Mouse (Mus musculus): ENCODE measurements around the gene Gm20388. TPM values are rescaled to one million over a fixed set of nuclear protein-coding genes. Genes with fewer than 3 reads are reported as not detected.

The Gm20388 gene
- polyA plus RNA-seq, 1 experiment from 2014 or later, result not detected

DNA sequence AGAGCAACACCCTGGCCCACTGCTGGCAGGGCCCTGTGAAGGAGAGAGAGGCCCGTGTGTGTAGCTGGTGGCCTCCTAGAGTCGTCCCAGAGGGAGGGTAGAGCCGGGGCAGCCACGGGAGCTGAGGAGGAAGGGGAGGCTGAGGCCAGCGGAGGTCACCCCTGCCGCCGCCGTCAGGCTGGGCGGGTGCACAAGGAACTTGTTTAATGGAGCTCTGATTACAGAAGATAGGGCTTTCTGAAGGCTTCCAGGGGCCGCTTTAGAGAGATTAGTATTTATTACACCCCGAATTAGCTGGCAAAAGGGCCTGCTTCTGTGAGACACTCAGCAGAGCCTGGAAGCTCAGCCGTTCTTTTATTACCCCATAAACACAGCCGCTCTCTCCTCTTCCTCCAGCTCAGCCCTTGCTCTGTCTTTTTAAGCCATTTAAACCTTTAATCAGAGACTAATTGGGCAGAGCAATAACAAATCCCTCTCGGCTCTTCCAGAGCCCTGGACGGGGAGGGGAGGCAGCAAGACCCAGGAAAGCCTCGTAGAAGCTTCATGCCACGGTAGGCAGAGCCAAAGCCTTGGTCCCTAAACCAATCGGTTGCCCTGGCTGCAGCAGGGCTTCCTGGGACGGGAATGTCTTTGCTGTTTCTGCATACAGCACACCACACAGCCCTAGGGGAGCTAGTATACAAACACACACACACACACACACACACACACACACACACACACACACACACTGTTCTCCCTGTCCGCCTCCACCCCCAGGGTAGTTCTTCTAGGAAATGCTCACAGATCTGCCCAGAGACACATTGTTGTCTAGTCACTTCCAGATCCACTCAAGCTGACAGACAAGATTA is 1448.7 kb downstream of the Gm20388 start:
- H3K27ac ChIP-seq (replicated peaks in 1 of 2; ENCODE audit: control insufficient read depth in 1 of 2, insufficient read depth in 1 of 2, low read depth in 2 of 2, low read length in 2 of 2), result peak overlapping the region in 1 of 2 experiments; percentile 12; a peak in 1 of 4 replicates
- H3K4me1 ChIP-seq (ENCODE audit: control insufficient read depth in 2 of 2, insufficient read depth in 2 of 2, low read length in 2 of 2), result peaks cover 29 to 30% of the 10 kb centered on the region in 2 experiments
- peak overlapping the region; percentile 31 for H3K9ac ChIP-seq (ENCODE audit: low read length)
- no peak overlapping the region for H3K4me2 ChIP-seq (ENCODE audit: low read length)
- H3K36me3 ChIP-seq (ENCODE audit: control insufficient read depth, insufficient read depth, low read length), result no peaks in the 10 kb centered on the region
- H3K4me3 ChIP-seq (ENCODE audit: control insufficient read depth in 1 of 2, insufficient read depth in 1 of 2, low read depth in 1 of 2, low read length in 2 of 2), result no peak overlapping the region
- WGBS, result 17% methylated on average over 20 of the region's 20 CpGs
- no peak for ATAC-seq (ENCODE audit: insufficient number of reproducible peaks, insufficient read depth, low FRiP score, low read depth)
- H3K9me3 ChIP-seq (ENCODE audit: control insufficient read depth, low read length), result no peaks in the 10 kb centered on the region
- H3K27me3 ChIP-seq (ENCODE audit: control insufficient read depth, insufficient read depth, low read length), result no peaks in the 10 kb centered on the region

GRCm38 (mm10) chr8:121360001-121360400 is 1449.4 kb downstream of the Gm20388 start:
- 40% methylated on average over 6 of the region's 6 CpGs for WGBS
- peaks cover 29 to 30% of the 10 kb centered on the region in 2 experiments for H3K4me1 ChIP-seq (ENCODE audit: control insufficient read depth in 2 of 2, insufficient read depth in 2 of 2, low read length in 2 of 2)

GRCm38 (mm10) chr8:121361166-121361565 is 1450.5 kb downstream of the Gm20388 start:
- H3K36me3 ChIP-seq (ENCODE audit: control insufficient read depth, insufficient read depth, low read length), result no peaks in the 10 kb centered on the region
- no peak overlapping the region for H3K4me2 ChIP-seq (ENCODE audit: low read length)
- H3K4me1 ChIP-seq (ENCODE audit: control insufficient read depth in 2 of 2, insufficient read depth in 2 of 2, low read length in 2 of 2), result peaks cover 29 to 30% of the 10 kb centered on the region in 2 experiments
- no peak overlapping the region for H3K9ac ChIP-seq (ENCODE audit: low read length)
- no peaks in the 10 kb centered on the region for H3K9me3 ChIP-seq (ENCODE audit: control insufficient read depth, low read length)
- ATAC-seq (ENCODE audit: insufficient number of reproducible peaks, insufficient read depth, low FRiP score, low read depth), result no peak
- no peak overlapping the region for H3K27ac ChIP-seq (replicated peaks in 1 of 2; ENCODE audit: control insufficient read depth in 1 of 2, insufficient read depth in 1 of 2, low read depth in 2 of 2, low read length in 2 of 2)
- H3K4me3 ChIP-seq (ENCODE audit: control insufficient read depth in 1 of 2, insufficient read depth in 1 of 2, low read depth in 1 of 2, low read length in 2 of 2), result no peak overlapping the region
- no peaks in the 10 kb centered on the region for H3K27me3 ChIP-seq (ENCODE audit: control insufficient read depth, insufficient read depth, low read length)
- WGBS, result 63% methylated on average over 8 of the region's 8 CpGs

More at GRCm38 (mm10) chr8:121360001-121360400, 1449.4 kb downstream of the Gm20388 start:
- no peak overlapping the region for H3K4me3 ChIP-seq (ENCODE audit: control insufficient read depth in 1 of 2, insufficient read depth in 1 of 2, low read depth in 1 of 2, low read length in 2 of 2)
- H3K9me3 ChIP-seq (ENCODE audit: control insufficient read depth, low read length), result no peaks in the 10 kb centered on the region
- ATAC-seq (ENCODE audit: insufficient number of reproducible peaks, insufficient read depth, low FRiP score, low read depth), result no peak
- H3K4me2 ChIP-seq (ENCODE audit: low read length), result no peak overlapping the region
- no peaks in the 10 kb centered on the region for H3K36me3 ChIP-seq (ENCODE audit: control insufficient read depth, insufficient read depth, low read length)
- H3K27ac ChIP-seq (replicated peaks in 1 of 2; ENCODE audit: control insufficient read depth in 1 of 2, insufficient read depth in 1 of 2, low read depth in 2 of 2, low read length in 2 of 2), result no peak overlapping the region
- no peak overlapping the region for H3K9ac ChIP-seq (ENCODE audit: low read length)
- no peaks in the 10 kb centered on the region for H3K27me3 ChIP-seq (ENCODE audit: control insufficient read depth, insufficient read depth, low read length)

DNA sequence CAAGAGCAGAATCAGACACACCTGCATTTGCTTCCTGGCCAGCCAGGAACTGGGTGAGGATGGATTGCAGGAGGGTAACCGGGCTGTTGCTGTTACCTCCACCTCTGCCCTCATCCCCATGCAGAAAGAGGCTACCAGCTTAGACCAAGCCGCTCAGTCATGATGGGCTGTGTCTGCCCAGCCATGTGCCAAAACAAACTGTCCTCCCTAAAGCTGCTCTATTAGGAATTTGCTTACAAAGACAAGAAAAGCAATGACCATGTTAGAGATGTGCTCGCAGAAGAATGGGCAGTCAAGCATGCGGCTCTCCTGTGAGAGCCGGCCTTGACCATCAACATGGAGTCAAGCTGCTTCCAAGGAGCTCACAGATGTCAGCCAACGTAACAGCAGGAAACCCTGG is 1454.0 kb downstream of the Gm20388 start:
- Histone ChIP-seq H3K4me3 (ENCODE audit: control insufficient read depth in 1 of 2, insufficient read depth in 1 of 2, low read depth in 1 of 2, low read length in 2 of 2) (no peak overlapping the region), H3K36me3 (ENCODE audit: control insufficient read depth, insufficient read depth, low read length) (no peaks in the 10 kb centered on the region), H3K27me3 (ENCODE audit: control insufficient read depth, insufficient read depth, low read length) (no peaks in the 10 kb centered on the region), H3K27ac (replicated peaks in 1 of 2; ENCODE audit: control insufficient read depth in 1 of 2, insufficient read depth in 1 of 2, low read depth in 2 of 2, low read length in 2 of 2) (no peak overlapping the region), H3K4me2 (ENCODE audit: low read length) (no peak overlapping the region), H3K9me3 (ENCODE audit: control insufficient read depth, low read length) (no peaks in the 10 kb centered on the region), H3K4me1 (ENCODE audit: control insufficient read depth in 2 of 2, insufficient read depth in 2 of 2, low read length in 2 of 2) (peaks cover 18 to 24% of the 10 kb centered on the region in 2 experiments), H3K9ac (ENCODE audit: low read length) (no peak overlapping the region)
- ATAC-seq (ENCODE audit: insufficient number of reproducible peaks, insufficient read depth, low FRiP score, low read depth), result no peak
- WGBS, result 78% methylated on average over 6 of the region's 6 CpGs

DNA sequence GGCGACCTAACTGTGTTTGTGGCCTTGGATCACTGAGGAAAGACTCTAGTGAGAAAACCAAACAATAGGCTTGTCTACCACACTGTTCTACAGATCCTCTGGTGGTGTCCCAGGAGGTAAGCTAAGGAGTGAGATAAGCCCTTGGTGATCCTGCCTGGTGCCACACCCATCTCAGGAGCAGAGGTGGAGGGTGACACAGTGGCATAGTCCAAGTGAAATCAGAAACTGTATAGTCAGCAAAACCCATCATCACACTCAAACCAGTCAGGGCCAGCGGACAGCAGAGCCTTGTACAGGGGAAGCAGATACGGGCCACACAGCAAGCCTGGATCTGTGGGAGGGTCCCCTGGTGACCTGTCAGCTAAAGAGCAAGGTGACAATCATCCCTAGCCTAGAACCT is 1454.5 kb downstream of the Gm20388 start:
- no peak overlapping the region for H3K27ac ChIP-seq (replicated peaks in 1 of 2; ENCODE audit: control insufficient read depth in 1 of 2, insufficient read depth in 1 of 2, low read depth in 2 of 2, low read length in 2 of 2)
- no peaks in the 10 kb centered on the region for H3K36me3 ChIP-seq (ENCODE audit: control insufficient read depth, insufficient read depth, low read length)
- peaks cover 14 to 20% of the 10 kb centered on the region in 2 experiments; a peak in 3 of 4 replicates for H3K4me1 ChIP-seq (ENCODE audit: control insufficient read depth in 2 of 2, insufficient read depth in 2 of 2, low read length in 2 of 2)
- no peak overlapping the region for H3K4me3 ChIP-seq (ENCODE audit: control insufficient read depth in 1 of 2, insufficient read depth in 1 of 2, low read depth in 1 of 2, low read length in 2 of 2)
- no peaks in the 10 kb centered on the region for H3K9me3 ChIP-seq (ENCODE audit: control insufficient read depth, low read length)
- H3K4me2 ChIP-seq (ENCODE audit: low read length), result no peak overlapping the region
- H3K9ac ChIP-seq (ENCODE audit: low read length), result no peak overlapping the region
- ATAC-seq (ENCODE audit: insufficient number of reproducible peaks, insufficient read depth, low FRiP score, low read depth), result no peak
- H3K27me3 ChIP-seq (ENCODE audit: control insufficient read depth, insufficient read depth, low read length), result no peaks in the 10 kb centered on the region
- WGBS, result 79% methylated on average over 3 of the region's 3 CpGs

DNA sequence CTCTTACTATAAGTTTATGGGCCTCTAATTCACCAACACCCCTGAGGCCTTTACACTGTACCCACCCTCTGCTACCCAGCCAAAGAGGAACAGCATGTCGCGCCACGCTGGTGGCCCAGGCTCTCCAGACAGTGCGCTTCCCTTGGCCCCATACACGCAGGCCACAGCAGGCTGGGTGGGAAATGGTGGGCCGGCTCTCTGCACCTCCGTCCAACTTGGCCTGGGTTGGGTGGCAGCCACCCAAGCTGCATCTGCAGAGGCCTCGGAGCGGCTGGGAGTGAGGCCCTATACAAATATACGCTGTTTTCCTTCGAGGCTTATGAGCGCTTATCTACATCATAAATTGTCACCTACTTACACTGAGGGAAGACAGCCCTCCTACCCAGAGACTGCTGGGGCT is 1456.0 kb downstream of the Gm20388 start:
- Histone ChIP-seq H3K27me3 (ENCODE audit: control insufficient read depth, insufficient read depth, low read length) (no peaks in the 10 kb centered on the region), H3K9me3 (ENCODE audit: control insufficient read depth, low read length) (no peaks in the 10 kb centered on the region), H3K4me3 (ENCODE audit: control insufficient read depth in 1 of 2, insufficient read depth in 1 of 2, low read depth in 1 of 2, low read length in 2 of 2) (no peak overlapping the region), H3K4me2 (ENCODE audit: low read length) (no peak overlapping the region), H3K36me3 (ENCODE audit: control insufficient read depth, insufficient read depth, low read length) (no peaks in the 10 kb centered on the region), H3K4me1 (ENCODE audit: control insufficient read depth in 2 of 2, insufficient read depth in 2 of 2, low read length in 2 of 2) (peaks cover 5 to 11% of the 10 kb centered on the region in 2 experiments; a peak in 2 of 4 replicates), H3K9ac (ENCODE audit: low read length) (no peak overlapping the region), H3K27ac (replicated peaks in 1 of 2; ENCODE audit: control insufficient read depth in 1 of 2, insufficient read depth in 1 of 2, low read depth in 2 of 2, low read length in 2 of 2) (no peak overlapping the region)
- WGBS, result 52% methylated on average over 12 of the region's 12 CpGs
- ATAC-seq (ENCODE audit: insufficient number of reproducible peaks, insufficient read depth, low FRiP score, low read depth), result peak; percentile 35; the same call in 1 of the 2 replicates

DNA sequence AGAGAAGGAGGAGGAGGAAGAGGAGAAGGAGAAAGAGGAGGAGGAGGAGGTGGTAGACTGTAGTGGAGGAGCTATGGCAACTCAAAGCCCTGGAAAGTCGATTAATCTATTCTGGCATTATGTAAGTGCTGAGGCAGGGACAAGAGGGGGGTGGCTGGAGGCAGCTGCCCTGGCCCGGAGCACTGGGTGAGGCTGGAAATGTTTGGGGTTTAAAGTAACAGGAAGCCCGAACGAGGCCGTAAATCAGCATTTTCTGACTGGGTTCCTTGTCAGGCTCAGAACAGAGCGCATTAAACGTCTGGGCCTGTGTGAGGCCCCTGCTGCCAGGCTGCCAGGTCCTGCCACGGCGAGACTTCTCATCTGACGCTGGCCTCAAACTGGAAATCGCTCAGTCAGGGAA is 1458.2 kb downstream of the Gm20388 start:
- no peak overlapping the region for H3K9ac ChIP-seq (ENCODE audit: low read length)
- H3K4me3 ChIP-seq (ENCODE audit: control insufficient read depth in 1 of 2, insufficient read depth in 1 of 2, low read depth in 1 of 2, low read length in 2 of 2), result no peak overlapping the region
- no peak for ATAC-seq (ENCODE audit: insufficient number of reproducible peaks, insufficient read depth, low FRiP score, low read depth)
- H3K36me3 ChIP-seq (ENCODE audit: control insufficient read depth, insufficient read depth, low read length), result no peaks in the 10 kb centered on the region
- H3K4me2 ChIP-seq (ENCODE audit: low read length), result no peak overlapping the region
- H3K27ac ChIP-seq (replicated peaks in 1 of 2; ENCODE audit: control insufficient read depth in 1 of 2, insufficient read depth in 1 of 2, low read depth in 2 of 2, low read length in 2 of 2), result no peak overlapping the region
- no peaks in the 10 kb centered on the region for H3K9me3 ChIP-seq (ENCODE audit: control insufficient read depth, low read length)
- 62% methylated on average over 11 of the region's 11 CpGs for WGBS
- H3K27me3 ChIP-seq (ENCODE audit: control insufficient read depth, insufficient read depth, low read length), result no peaks in the 10 kb centered on the region
- H3K4me1 ChIP-seq (ENCODE audit: control insufficient read depth in 2 of 2, insufficient read depth in 2 of 2, low read length in 2 of 2), result peaks cover 7 to 12% of the 10 kb centered on the region in 2 experiments; a peak in 3 of 4 replicates

All from heart, embryonic 14.5 days (tissue).